Mouse (Mus musculus): ENCODE measurements around the gene Tmem198b. TPM values are rescaled to one million over a fixed set of nuclear protein-coding genes. Genes with fewer than 3 reads are reported as not detected.

Tmem198b gene
- polyA plus RNA-seq, 1 experiment from 2014 or later, result 15.9 TPM

GRCm38 (mm10) chr10:128805092-128806000 lies 1.2 kb upstream of the Tmem198b start:
- Histone ChIP-seq H3K27me3 (ENCODE audit: control insufficient read depth, insufficient read depth, low read length) (no peaks in the 10 kb centered on the region), H3K4me2 (replicated peaks; ENCODE audit: low read depth, low read length) (peak overlapping the region; percentile 72), H3K9me3 (ENCODE audit: control insufficient read depth, low read length) (no peaks in the 10 kb centered on the region), H3K9ac (ENCODE audit: low read depth, low read length) (peak overlapping the region; percentile 83), H3K4me3 (ENCODE audit: low read length) (peak overlapping the region; percentile 85), H3K27ac (ENCODE audit: low read depth, low read length) (peak overlapping the region; percentile 98), H3K36me3 (ENCODE audit: control insufficient read depth, insufficient read depth, low read length) (peaks cover 23% of the 10 kb centered on the region; the same call in 1 of the 2 replicates), H3K4me1 (ENCODE audit: control insufficient read depth, insufficient read depth, low read length) (peaks cover 36% of the 10 kb centered on the region)
- under 1% methylated on average over 69 of the region's 70 CpGs for WGBS
- peak; percentile 95 for ATAC-seq (ENCODE audit: low FRiP score, low TSS enrichment)

GRCm38 (mm10) chr10:128803771-128804270 lies 349 bp downstream of the Tmem198b start, which contains the start of gene Dnajc14:
Gene Dnajc14, plus strand, starts transcription at chr10:128804062.
- ATAC-seq (ENCODE audit: low FRiP score, low TSS enrichment), result peak; percentile 10; the same call in 1 of the 2 replicates
- peaks cover 23% of the 10 kb centered on the region; the same call in 1 of the 2 replicates for H3K36me3 ChIP-seq (ENCODE audit: control insufficient read depth, insufficient read depth, low read length)
- H3K27ac ChIP-seq (ENCODE audit: low read depth, low read length), result peak within 1 kb of the TSS; percentile 98
- peaks cover 35% of the 10 kb centered on the region for H3K4me1 ChIP-seq (ENCODE audit: control insufficient read depth, insufficient read depth, low read length)
- H3K9me3 ChIP-seq (ENCODE audit: control insufficient read depth, low read length), result no peaks in the 10 kb centered on the region
- H3K27me3 ChIP-seq (ENCODE audit: control insufficient read depth, insufficient read depth, low read length), result no peaks in the 10 kb centered on the region
- peak within 1 kb of the TSS; percentile 72 for H3K4me2 ChIP-seq (replicated peaks; ENCODE audit: low read depth, low read length)
- peak within 1 kb of the TSS; percentile 85 for H3K4me3 ChIP-seq (ENCODE audit: low read length)
- H3K9ac ChIP-seq (ENCODE audit: low read depth, low read length), result peak within 1 kb of the TSS; percentile 83
- 0% methylated on average over 14 of the region's 14 CpGs for WGBS

GRCm38 (mm10) chr10:128803361-128803760 lies 809 bp downstream of the Tmem198b start:
- 7% methylated on average over 6 of the region's 6 CpGs for WGBS
- H3K36me3 ChIP-seq (ENCODE audit: control insufficient read depth, insufficient read depth, low read length), result peaks cover 21% of the 10 kb centered on the region; the same call in 1 of the 2 replicates
- peak overlapping the region; percentile 98; the same call in 1 of the 2 replicates for H3K27ac ChIP-seq (ENCODE audit: low read depth, low read length)
- no peaks in the 10 kb centered on the region for H3K9me3 ChIP-seq (ENCODE audit: control insufficient read depth, low read length)
- peak overlapping the region; percentile 72 for H3K4me2 ChIP-seq (replicated peaks; ENCODE audit: low read depth, low read length)
- no peak for ATAC-seq (ENCODE audit: low FRiP score, low TSS enrichment)
- H3K4me3 ChIP-seq (ENCODE audit: low read length), result peak overlapping the region; percentile 85
- peak overlapping the region; percentile 83 for H3K9ac ChIP-seq (ENCODE audit: low read depth, low read length)
- peaks cover 31% of the 10 kb centered on the region for H3K4me1 ChIP-seq (ENCODE audit: control insufficient read depth, insufficient read depth, low read length)
- H3K27me3 ChIP-seq (ENCODE audit: control insufficient read depth, insufficient read depth, low read length), result no peaks in the 10 kb centered on the region

- Histone ChIP-seq H3K9me3 (ENCODE audit: control insufficient read depth, low read length) (no peaks in the 10 kb centered on the region), H3K36me3 (ENCODE audit: control insufficient read depth, insufficient read depth, low read length) (peaks cover 21% of the 10 kb centered on the region; the same call in 1 of the 2 replicates), H3K4me2 (replicated peaks; ENCODE audit: low read depth, low read length) (peak overlapping the region; percentile 72), H3K27me3 (ENCODE audit: control insufficient read depth, insufficient read depth, low read length) (no peaks in the 10 kb centered on the region), H3K4me1 (ENCODE audit: control insufficient read depth, insufficient read depth, low read length) (peaks cover 29% of the 10 kb centered on the region), H3K27ac (ENCODE audit: low read depth, low read length) (0 out of 2 replicates have a peak overlapping the region, but pooled peaks have one; percentile 5), H3K4me3 (ENCODE audit: low read length) (peak overlapping the region; percentile 85), H3K9ac (ENCODE audit: low read depth, low read length) (peak overlapping the region; percentile 83; the same call in 1 of the 2 replicates)
- WGBS, result 48% methylated on average over 4 of the region's 4 CpGs
- ATAC-seq (ENCODE audit: low FRiP score, low TSS enrichment), result no peak
These were observed 1.2 kb downstream of the Tmem198b start for GRCm38 (mm10) chr10:128802956-128803355.

- H3K27ac ChIP-seq (ENCODE audit: low read depth, low read length), result no peak overlapping the region
- H3K36me3 ChIP-seq (ENCODE audit: control insufficient read depth, insufficient read depth, low read length), result peaks cover 21% of the 10 kb centered on the region; the same call in 1 of the 2 replicates
- H3K27me3 ChIP-seq (ENCODE audit: control insufficient read depth, insufficient read depth, low read length), result no peaks in the 10 kb centered on the region
- no peak for ATAC-seq (ENCODE audit: low FRiP score, low TSS enrichment)
- H3K9ac ChIP-seq (ENCODE audit: low read depth, low read length), result no peak overlapping the region
- H3K4me1 ChIP-seq (ENCODE audit: control insufficient read depth, insufficient read depth, low read length), result peaks cover 20% of the 10 kb centered on the region
- no peaks in the 10 kb centered on the region for H3K9me3 ChIP-seq (ENCODE audit: control insufficient read depth, low read length)
- 89% methylated on average over 16 of the region's 16 CpGs for WGBS
- H3K4me3 ChIP-seq (ENCODE audit: low read length), result no peak overlapping the region
- H3K4me2 ChIP-seq (replicated peaks; ENCODE audit: low read depth, low read length), result no peak overlapping the region
These were observed 2.1 kb downstream of the Tmem198b start for GRCm38 (mm10) chr10:128801981-128802495.

- Histone ChIP-seq H3K4me3 (ENCODE audit: low read length) (no peak overlapping the region), H3K36me3 (ENCODE audit: control insufficient read depth, insufficient read depth, low read length) (peaks cover 21% of the 10 kb centered on the region; the same call in 1 of the 2 replicates), H3K4me2 (replicated peaks; ENCODE audit: low read depth, low read length) (no peak overlapping the region), H3K27me3 (ENCODE audit: control insufficient read depth, insufficient read depth, low read length) (no peaks in the 10 kb centered on the region), H3K4me1 (ENCODE audit: control insufficient read depth, insufficient read depth, low read length) (peaks cover 9% of the 10 kb centered on the region; the same call in 1 of the 2 replicates), H3K9me3 (ENCODE audit: control insufficient read depth, low read length) (no peaks in the 10 kb centered on the region), H3K9ac (ENCODE audit: low read depth, low read length) (no peak overlapping the region), H3K27ac (ENCODE audit: low read depth, low read length) (no peak overlapping the region)
- no peak for ATAC-seq (ENCODE audit: low FRiP score, low TSS enrichment)
- 93% methylated on average over 8 of the region's 8 CpGs for WGBS
These were observed 5.5 kb downstream of the Tmem198b start for GRCm38 (mm10) chr10:128798676-128799075.

GRCm38 (mm10) chr10:128795581-128795980 lies 8.6 kb downstream of the Tmem198b start:
- 96% methylated on average over 3 of the region's 3 CpGs for WGBS
- Histone ChIP-seq H3K36me3 (ENCODE audit: control insufficient read depth, insufficient read depth, low read length) (peaks cover 8% of the 10 kb centered on the region; the same call in 1 of the 2 replicates), H3K9me3 (ENCODE audit: control insufficient read depth, low read length) (no peaks in the 10 kb centered on the region), H3K9ac (ENCODE audit: low read depth, low read length) (no peak overlapping the region), H3K27me3 (ENCODE audit: control insufficient read depth, insufficient read depth, low read length) (no peaks in the 10 kb centered on the region), H3K27ac (ENCODE audit: low read depth, low read length) (no peak overlapping the region), H3K4me2 (replicated peaks; ENCODE audit: low read depth, low read length) (no peak overlapping the region), H3K4me3 (ENCODE audit: low read length) (no peak overlapping the region), H3K4me1 (ENCODE audit: control insufficient read depth, insufficient read depth, low read length) (no peaks in the 10 kb centered on the region)
- ATAC-seq (ENCODE audit: low FRiP score, low TSS enrichment), result no peak

- ATAC-seq (ENCODE audit: low FRiP score, low TSS enrichment), result no peak
- whole genome bisulfite sequencing, result 89% methylated on average over 5 of the region's 5 CpGs
These were observed 9.8 kb downstream of the Tmem198b start for GRCm38 (mm10) chr10:128794391-128794790.

More at GRCm38 (mm10) chr10:128794391-128794790, 9.8 kb downstream of the Tmem198b start:
- H3K27ac ChIP-seq (ENCODE audit: low read depth, low read length), result no peak overlapping the region
- H3K4me2 ChIP-seq (replicated peaks; ENCODE audit: low read depth, low read length), result no peak overlapping the region
- no peak overlapping the region for H3K9ac ChIP-seq (ENCODE audit: low read depth, low read length)
- no peak overlapping the region for H3K4me3 ChIP-seq (ENCODE audit: low read length)
- H3K9me3 ChIP-seq (ENCODE audit: control insufficient read depth, low read length), result no peaks in the 10 kb centered on the region
- no peaks in the 10 kb centered on the region for H3K36me3 ChIP-seq (ENCODE audit: control insufficient read depth, insufficient read depth, low read length)
- no peaks in the 10 kb centered on the region for H3K27me3 ChIP-seq (ENCODE audit: control insufficient read depth, insufficient read depth, low read length)
- no peaks in the 10 kb centered on the region for H3K4me1 ChIP-seq (ENCODE audit: control insufficient read depth, insufficient read depth, low read length)

Data from kidney, embryonic 14.5 days (tissue).